Mouse (Mus musculus) ES-E14 (cell line): ENCODE data around the gene Slc38a7.

Experiments
- HCFC1 ChIP-seq: IDR thresholded peaks from 2 replicates; pipeline ENCODE4 v1.6.1; 2012; ENCODE audit warnings: low read length, inconsistent platforms, borderline replicate concordance; ENCODE audit not compliant: insufficient read depth
- MAFK ChIP-seq: IDR thresholded peaks from 2 replicates; pipeline ENCODE4 v1.6.1; 2014; ENCODE audit warnings: mild to moderate bottlenecking, low read depth, low read length, inconsistent platforms; ENCODE audit not compliant: insufficient read depth
- ZC3H11A ChIP-seq: IDR thresholded peaks from 2 replicates; pipeline ENCODE4 v1.6.1; 2012; ENCODE audit warnings: low read depth, mild to moderate bottlenecking, inconsistent platforms, low read length, borderline replicate concordance
- ZNF384 ChIP-seq: IDR thresholded peaks from 2 replicates; pipeline ENCODE4 v1.6.1; 2012; ENCODE audit warnings: low read depth, low read length, inconsistent platforms

GRCm38 (mm10) chr8:95848734-95849464 lies 4.4 kb downstream of the Slc38a7 start:
- TF ChIP-seq ZC3H11A (no peak), ZNF384 (no peak), HCFC1 (no peak), MAFK (peak; percentile 35; the same call in 1 of the 2 replicates)
